Mouse (Mus musculus): ENCODE data around the gene Slc9a3r2.

DNA sequence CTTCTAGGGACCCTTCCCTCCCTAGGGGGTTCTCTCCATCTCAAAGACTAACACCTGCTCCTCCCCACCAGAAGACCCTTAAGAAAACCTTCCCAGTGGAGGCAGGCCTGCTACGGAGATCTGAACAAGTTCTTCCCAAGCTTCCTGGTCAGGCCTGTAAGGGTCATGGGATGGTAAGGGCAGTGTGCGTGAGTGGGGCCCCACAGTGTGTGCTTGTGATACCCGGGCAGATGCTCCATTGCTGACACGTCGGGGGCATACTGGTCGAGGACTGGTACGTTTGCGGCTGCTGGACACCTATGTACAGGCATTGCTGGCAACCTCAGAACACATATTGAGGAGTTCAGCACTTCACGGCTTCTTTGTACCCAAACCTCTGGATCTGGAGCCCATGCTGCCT is 48.6 kb upstream of the Slc9a3r2 start:
- no peak for TF ChIP-seq GATA1 (IDR thresholded peaks at IDR 0.05; ENCODE audit: low read length)
- TF ChIP-seq TAL1 (IDR thresholded peaks at IDR 0.05; ENCODE audit: low read length): no peak
